Mouse (Mus musculus) heart, adult 8-10 months (tissue): ENCODE data around the gene Ube2l6. TPM values are rescaled to one million over a fixed set of nuclear protein-coding genes. Genes with fewer than 3 reads are reported as not detected.
A peak's percentile ranks its signal among the peaks of the same experiment; 100 is the strongest.
"Not testable (repeated sequence)": the region's sequence is repeated elsewhere in the genome, so short reads cannot be mapped to it uniquely, and the experiment has no call there.

Source experiments
- DNase-seq: peaks from one replicate; pipeline ENCODE4 v3.0.0; 2022; ENCODE audit warnings: low spot score
- total RNA-seq, 4 experiments: library from RNA; stranded (reverse); gene quantifications; 2 replicates each; pipeline ENCODE4 v1.2.4; 2022

Ube2l6 gene
- total RNA-seq, 4 experiments from 2014 or later, result 11.8 to 37.6 (median 13.6) TPM

GRCm38 (mm10) chr2:84793154-84793553 lies 5.5 kb upstream of the Ube2l6 start:
- no peak for DNase-seq

- no peak for DNase-seq
These were observed 4.8 kb upstream of the Ube2l6 start for GRCm38 (mm10) chr2:84793871-84794270.

GRCm38 (mm10) chr2:84797833-84798492 lies 665 bp upstream of the Ube2l6 start:
- peak; percentile 82 for DNase-seq

GRCm38 (mm10) chr2:84799041-84799561 lies 473 bp downstream of the Ube2l6 start:
- peak; percentile 89 for DNase-seq

- DNase-seq, result no peak
These were observed 1.7 kb downstream of the Ube2l6 start for GRCm38 (mm10) chr2:84800304-84800703.

GRCm38 (mm10) chr2:84801223-84801622 lies 2.6 kb downstream of the Ube2l6 start:
- not testable (repeated sequence) for DNase-seq

GRCm38 (mm10) chr2:84803963-84804362 lies 5.3 kb downstream of the Ube2l6 start:
- no peak for DNase-seq

- DNase-seq, result no peak
These were observed 7.9 kb downstream of the Ube2l6 start for GRCm38 (mm10) chr2:84806546-84806945.

GRCm38 (mm10) chr2:84809330-84809729 lies 10.7 kb downstream of the Ube2l6 start:
- no peak for DNase-seq

- DNase-seq, result no peak
These were observed 11.9 kb downstream of the Ube2l6 start for GRCm38 (mm10) chr2:84810526-84810885.

- peak; percentile 85 for DNase-seq
These were observed 12.4 kb downstream of the Ube2l6 start for GRCm38 (mm10) chr2:84810886-84811577.

- DNase-seq, result no peak
These were observed 13.3 kb downstream of the Ube2l6 start for GRCm38 (mm10) chr2:84811880-84812279.

GRCm38 (mm10) chr2:84812676-84813075 lies 14.0 kb downstream of the Ube2l6 start:
- no peak for DNase-seq

- DNase-seq, result peak; percentile 53
These were observed 21.2 kb downstream of the Ube2l6 start for GRCm38 (mm10) chr2:84819861-84820260.

- no peak for DNase-seq
These were observed 23.9 kb downstream of the Ube2l6 start, which contains the start of gene Smtnl1 for GRCm38 (mm10) chr2:84822552-84822951. Gene Smtnl1 (minus strand): TSS chr2:84822652.

GRCm38 (mm10) chr2:84823237-84823636 lies 24.6 kb downstream of the Ube2l6 start:
- no peak for DNase-seq

- peak; percentile 92 for DNase-seq
These were observed 28.1 kb downstream of the Ube2l6 start, which contains the start of gene Timm10 for GRCm38 (mm10) chr2:84826488-84827282. Gene Timm10 (plus strand): TSS chr2:84826997.

GRCm38 (mm10) chr2:84827283-84827920 lies 28.8 kb downstream of the Ube2l6 start:
- no peak for DNase-seq

- DNase-seq, result peak; percentile 92
These were observed 33.2 kb downstream of the Ube2l6 start for GRCm38 (mm10) chr2:84831666-84832391.

GRCm38 (mm10) chr2:84837107-84837506 lies 38.5 kb downstream of the Ube2l6 start:
- DNase-seq, result no peak
